Mouse (Mus musculus) MEL (cell line): Measurements from ENCODE around the gene Itpr2.

Experiments
- CTCF ChIP-seq, 3 experiments: IDR thresholded peaks in 2 of 3; conservative IDR thresholded peaks in 1 of 3; 2 replicates each; pipeline ENCODE4 v1.5.1; 2011 to 2012; ENCODE audit warnings: low read length in 3 of 3, low read depth in 2 of 3, mild to moderate bottlenecking in 2 of 3, improper control_type of control experiment in 1 of 3, inconsistent platforms in 1 of 3, mixed read lengths in 1 of 3, moderate library complexity in 1 of 3; ENCODE audit not compliant: control insufficient read depth in 1 of 3, insufficient read depth in 1 of 3, poor library complexity in 1 of 3, severe bottlenecking in 1 of 3
- ELF1 ChIP-seq: IDR thresholded peaks from 2 replicates; pipeline ENCODE4 v1.6.1; 2014; ENCODE audit warnings: low read depth, mild to moderate bottlenecking, inconsistent platforms, low read length, improper control_type of control experiment, moderate library complexity
- GATA1 ChIP-seq: IDR thresholded peaks from 2 replicates; pipeline ENCODE4 v1.6.1; 2011; ENCODE audit warnings: low read depth, low read length, improper control_type of control experiment
- HCFC1 ChIP-seq: IDR thresholded peaks from 2 replicates; pipeline ENCODE4 v1.6.1; 2012; ENCODE audit warnings: low read depth, mild to moderate bottlenecking, inconsistent platforms, low read length, improper control_type of control experiment, moderate library complexity
- MAFK ChIP-seq: IDR thresholded peaks from 2 replicates; pipeline ENCODE4 v1.6.1; 2011; ENCODE audit warnings: low read depth, mild to moderate bottlenecking, low read length, improper control_type of control experiment, borderline replicate concordance
- MYC ChIP-seq: IDR thresholded peaks from 2 replicates; pipeline ENCODE4 v1.6.1; 2011; ENCODE audit warnings: low read depth, mild to moderate bottlenecking, low read length, improper control_type of control experiment, moderate library complexity
- POLR2AphosphoS2 ChIP-seq: IDR thresholded peaks from 2 replicates; pipeline ENCODE4 v1.6.1; 2011; ENCODE audit warnings: low read length, improper control_type of control experiment
- UBTF ChIP-seq: IDR thresholded peaks from 2 replicates; pipeline ENCODE4 v1.6.1; 2012; ENCODE audit warnings: low read depth, mild to moderate bottlenecking, inconsistent platforms, low read length, improper control_type of control experiment, moderate library complexity, borderline replicate concordance; ENCODE audit not compliant: insufficient read depth
- USF1 ChIP-seq: IDR thresholded peaks from 2 replicates; pipeline ENCODE4 v1.6.1; 2014; ENCODE audit warnings: low read depth, mild to moderate bottlenecking, inconsistent platforms, low read length, improper control_type of control experiment, moderate library complexity

DNA sequence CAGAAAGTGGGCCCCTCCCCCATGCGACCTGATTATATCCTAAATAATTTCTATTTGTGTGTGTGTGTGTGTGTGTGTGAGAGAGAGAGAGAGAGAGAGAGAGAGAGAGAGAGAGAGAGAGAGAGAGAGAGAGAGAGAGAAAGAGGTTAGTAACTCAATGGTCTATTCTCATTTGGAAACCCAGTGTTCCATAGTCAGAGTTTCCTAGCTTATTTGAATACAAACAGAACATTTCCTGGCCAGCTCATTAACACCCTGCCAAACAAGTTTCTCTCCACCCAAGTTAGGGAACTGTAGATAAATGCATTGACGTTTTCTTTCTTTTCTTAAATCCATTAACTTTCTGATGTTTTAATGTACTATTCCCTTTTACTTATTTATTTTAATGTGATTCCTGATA is 36.0 kb upstream of the Itpr2 start:
- TF ChIP-seq POLR2AphosphoS2: no peak
- TF ChIP-seq HCFC1: no peak
- TF ChIP-seq GATA1: no peak
- no peak for TF ChIP-seq CTCF (IDR thresholded peaks at IDR 0.05 in 2 of 3, conservative IDR thresholded peaks at IDR 0.05 in 1 of 3; ENCODE audit: control insufficient read depth in 1 of 3, insufficient read depth in 1 of 3, low read depth in 2 of 3, low read length in 3 of 3, poor library complexity in 1 of 3, severe bottlenecking in 1 of 3)
- TF ChIP-seq ELF1: no peak
- no peak for TF ChIP-seq MYC
- no peak for TF ChIP-seq USF1
- no peak for TF ChIP-seq UBTF
- no peak for TF ChIP-seq MAFK
